Mouse (Mus musculus) 3T3-L1 (cell line): ENCODE measurements around the gene Pop7.
A peak's percentile ranks its signal among the peaks of the same experiment; 100 is the strongest.

ENCODE experiments used
- DNase-seq: peaks from one replicate; pipeline ENCODE4 v3.0.0-alpha.2; 2015; ENCODE audit warnings: low read depth, low spot score

Pop7 gene

DNA sequence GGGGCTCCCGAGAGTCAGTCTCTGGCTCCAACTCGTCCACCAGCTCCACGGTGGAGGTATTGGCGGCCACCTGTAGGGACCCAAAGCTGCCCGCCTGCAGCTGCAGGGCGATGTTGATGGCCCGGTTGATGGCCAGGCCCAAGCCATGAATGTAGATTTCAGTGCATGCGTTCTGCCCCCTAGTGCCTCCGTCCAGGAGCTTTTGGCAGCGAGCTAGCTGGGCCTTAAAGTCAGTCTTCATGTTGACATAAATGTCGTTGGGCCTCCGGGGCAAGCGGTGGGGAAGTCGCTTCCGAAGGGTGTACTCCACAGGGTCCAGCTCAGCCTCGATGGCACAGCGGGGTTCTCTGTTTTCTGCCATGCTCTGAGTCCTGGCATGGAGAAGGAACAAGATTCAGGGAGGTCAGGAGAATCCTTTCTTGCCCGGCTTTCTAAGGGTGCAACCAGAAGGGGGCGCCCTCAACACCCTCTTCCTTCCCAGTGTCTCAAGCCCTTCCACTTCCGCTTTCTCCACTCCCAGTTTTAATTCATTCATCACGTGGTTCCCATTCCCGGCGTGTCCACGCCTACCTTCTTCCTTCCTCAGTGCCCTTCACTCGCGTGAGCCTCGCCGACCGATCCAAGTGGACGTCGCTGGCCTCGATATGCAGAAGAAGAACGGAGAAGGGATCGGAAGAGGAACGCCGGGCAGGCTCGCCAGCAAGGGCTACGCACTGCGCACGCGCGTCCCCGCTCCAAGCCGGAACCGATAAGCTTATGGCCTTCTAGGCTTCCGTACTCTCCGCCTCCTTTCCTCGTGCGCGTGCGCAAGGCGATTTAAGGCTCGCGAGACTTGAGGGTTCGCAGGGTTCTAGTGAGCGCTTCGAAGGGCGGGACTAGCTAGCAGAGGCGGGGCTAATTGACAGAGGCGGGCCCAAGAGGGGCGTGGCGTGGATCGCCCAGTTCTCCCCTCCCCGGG lies at the start of gene Pop7:
Gene Pop7, minus strand, starts transcription at position 810 of the 958 bp plus-strand sequence.
- DNase-seq, result peak; percentile 100

GRCm38 (mm10) chr5:137551119-137551518 lies 48.8 kb upstream of the Pop7 start:
- peak; percentile 52 for DNase-seq

- peak; percentile 72 for DNase-seq
Measured at GRCm38 (mm10) chr5:137549840-137550239, 47.5 kb upstream of the Pop7 start.

DNA sequence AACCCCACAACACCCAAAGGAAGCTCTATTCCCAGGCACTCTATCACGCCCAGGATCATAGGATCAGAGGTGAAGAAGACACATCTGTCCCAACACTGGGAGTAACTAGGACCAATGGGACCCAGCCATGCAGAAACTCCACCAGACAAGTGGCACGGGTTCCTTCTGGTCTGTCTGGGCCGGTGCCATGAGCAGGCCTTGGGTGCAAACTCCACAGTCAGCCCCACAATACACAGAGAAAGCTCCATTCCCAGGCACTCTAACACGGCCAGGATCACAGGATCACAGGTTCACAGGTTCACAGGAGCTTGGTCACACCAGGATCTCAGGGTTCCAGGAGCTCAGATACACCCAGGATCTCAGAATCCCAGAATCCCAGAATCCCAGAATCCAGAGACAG lies 43.3 kb upstream of the Pop7 start:
- no peak for DNase-seq

DNA sequence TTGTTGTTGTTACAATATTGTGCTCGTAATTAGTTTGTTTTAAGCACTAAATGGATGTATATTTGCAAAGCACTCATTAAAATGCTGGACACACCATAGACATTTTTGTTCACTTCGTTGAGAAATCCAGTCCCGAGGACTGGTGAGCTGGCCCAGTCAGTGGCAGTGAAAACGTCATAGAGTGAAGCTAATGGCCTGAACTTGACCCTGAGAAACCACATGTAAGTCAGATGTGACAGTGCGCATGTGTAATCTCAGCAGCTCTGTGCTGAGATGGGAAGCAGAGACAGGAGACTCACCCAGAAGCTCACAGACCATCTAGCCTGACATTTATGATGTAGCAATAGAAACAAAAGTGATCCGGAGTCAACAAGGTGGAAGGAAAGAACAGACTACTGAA lies 42.6 kb upstream of the Pop7 start:
- peak; percentile 56 for DNase-seq

GRCm38 (mm10) chr5:137541768-137542540 lies 39.6 kb upstream of the Pop7 start:
- no peak for DNase-seq

GRCm38 (mm10) chr5:137540991-137541390 lies 38.7 kb upstream of the Pop7 start:
- DNase-seq, result no peak

DNA sequence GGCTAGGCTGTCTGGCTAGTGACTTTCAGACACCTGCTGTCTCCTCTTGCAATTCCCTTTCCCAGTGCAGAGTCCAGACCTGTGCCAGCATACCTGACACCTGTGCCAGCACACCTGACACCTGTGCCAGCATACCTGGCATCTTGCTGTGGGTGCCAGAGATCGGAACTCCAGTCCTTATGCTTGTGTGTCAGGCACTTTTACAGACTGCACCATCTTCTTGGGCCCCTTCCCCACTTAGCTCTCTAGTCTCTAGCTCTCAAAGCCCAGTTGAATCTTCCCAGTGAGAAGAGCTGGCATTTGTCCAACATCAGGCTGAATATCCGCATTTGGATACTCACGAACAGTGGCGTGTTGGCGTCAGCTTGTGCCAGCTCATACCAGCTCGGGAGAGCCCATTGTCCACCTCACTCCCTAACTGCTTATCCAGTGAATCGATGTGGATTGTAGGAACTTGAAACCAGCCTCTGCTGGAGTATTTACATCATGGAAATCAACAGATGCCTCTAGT lies 37.0 kb upstream of the Pop7 start:
- no peak for DNase-seq

- no peak for DNase-seq
Measured at GRCm38 (mm10) chr5:137537461-137537860, 35.1 kb upstream of the Pop7 start.

DNA sequence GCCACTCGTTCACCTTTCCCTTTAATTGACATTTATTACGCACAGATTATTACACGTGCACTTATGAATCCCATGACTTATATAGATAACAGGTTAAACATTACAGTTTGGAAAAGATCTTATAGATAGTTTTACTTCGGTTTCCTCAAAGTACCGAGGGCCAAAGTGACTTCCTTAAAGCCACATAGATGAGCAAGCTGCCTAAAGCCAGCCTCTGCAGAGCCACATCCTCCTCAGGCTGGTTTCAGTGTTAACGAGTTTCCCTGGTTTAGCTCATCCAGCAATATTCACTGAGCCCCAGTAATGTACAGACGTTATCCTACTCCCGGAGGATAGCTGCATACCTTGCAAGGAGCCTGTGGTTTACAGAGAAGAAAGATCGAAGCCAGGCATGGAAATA lies 33.0 kb upstream of the Pop7 start:
- DNase-seq, result no peak

- DNase-seq, result no peak
Measured at GRCm38 (mm10) chr5:137534762-137535161, 32.4 kb upstream of the Pop7 start.

- DNase-seq, result peak; percentile 99
Measured at GRCm38 (mm10) chr5:137533117-137533827, 31.0 kb upstream of the Pop7 start, which contains the start of the genes Epo and Gnb2. Epo (minus strand) TSS chr5:137533242. Gnb2 (minus strand) TSS chr5:137533510.

DNA sequence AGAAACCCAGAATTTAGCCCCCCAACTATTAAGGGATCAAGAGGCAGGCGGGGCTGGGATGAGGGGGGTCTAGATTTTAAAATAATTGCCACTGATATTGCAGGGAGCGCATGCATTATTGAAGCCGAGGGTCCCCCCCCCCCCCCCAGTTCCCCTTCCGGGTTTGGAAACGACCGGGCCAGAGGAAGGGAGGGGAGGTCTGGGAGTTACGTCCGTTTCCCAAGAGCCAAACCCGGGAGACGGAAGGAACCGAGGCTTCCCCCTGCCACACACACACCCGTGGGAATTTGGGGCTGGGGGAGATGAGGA lies 30.4 kb upstream of the Pop7 start:
- DNase-seq, result no peak

- DNase-seq, result peak; percentile 58
Measured at GRCm38 (mm10) chr5:137532131-137532807, 30.0 kb upstream of the Pop7 start.

DNA sequence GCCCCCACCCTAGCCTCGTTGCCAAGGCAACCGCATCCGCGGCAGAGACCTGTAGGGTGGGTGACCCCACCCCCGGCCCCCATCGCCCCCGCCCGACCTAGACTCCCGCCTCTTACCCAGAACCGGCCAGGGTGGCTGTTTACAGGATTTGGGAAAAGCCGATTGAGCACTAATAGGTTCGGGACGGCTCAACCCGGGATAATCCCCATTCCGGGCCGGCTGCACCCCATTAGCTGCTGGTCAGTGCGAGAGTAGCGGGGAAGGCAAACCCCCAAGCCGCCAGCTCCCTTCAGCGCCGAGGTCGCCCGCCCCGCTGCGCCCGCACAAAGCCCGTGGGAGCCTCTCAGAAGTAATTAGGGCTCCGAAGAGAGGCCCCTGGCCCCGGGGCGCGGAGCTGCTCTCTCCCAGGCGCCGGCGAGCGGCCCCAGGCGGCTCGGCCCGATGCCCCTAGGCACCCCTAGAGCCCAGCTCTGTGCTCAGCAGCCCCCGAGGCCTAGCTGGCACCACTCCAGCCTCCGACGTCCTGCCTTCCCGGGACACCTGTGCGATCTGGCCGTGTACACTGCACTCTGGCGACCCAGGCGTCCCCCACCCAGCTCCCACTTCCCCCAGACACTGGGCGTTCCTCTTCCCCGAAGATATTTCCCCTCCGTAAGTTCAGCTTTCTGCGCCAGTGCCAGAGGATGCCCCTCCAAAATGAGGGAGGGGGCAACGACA lies 29.3 kb upstream of the Pop7 start:
- DNase-seq, result peak; percentile 56

DNA sequence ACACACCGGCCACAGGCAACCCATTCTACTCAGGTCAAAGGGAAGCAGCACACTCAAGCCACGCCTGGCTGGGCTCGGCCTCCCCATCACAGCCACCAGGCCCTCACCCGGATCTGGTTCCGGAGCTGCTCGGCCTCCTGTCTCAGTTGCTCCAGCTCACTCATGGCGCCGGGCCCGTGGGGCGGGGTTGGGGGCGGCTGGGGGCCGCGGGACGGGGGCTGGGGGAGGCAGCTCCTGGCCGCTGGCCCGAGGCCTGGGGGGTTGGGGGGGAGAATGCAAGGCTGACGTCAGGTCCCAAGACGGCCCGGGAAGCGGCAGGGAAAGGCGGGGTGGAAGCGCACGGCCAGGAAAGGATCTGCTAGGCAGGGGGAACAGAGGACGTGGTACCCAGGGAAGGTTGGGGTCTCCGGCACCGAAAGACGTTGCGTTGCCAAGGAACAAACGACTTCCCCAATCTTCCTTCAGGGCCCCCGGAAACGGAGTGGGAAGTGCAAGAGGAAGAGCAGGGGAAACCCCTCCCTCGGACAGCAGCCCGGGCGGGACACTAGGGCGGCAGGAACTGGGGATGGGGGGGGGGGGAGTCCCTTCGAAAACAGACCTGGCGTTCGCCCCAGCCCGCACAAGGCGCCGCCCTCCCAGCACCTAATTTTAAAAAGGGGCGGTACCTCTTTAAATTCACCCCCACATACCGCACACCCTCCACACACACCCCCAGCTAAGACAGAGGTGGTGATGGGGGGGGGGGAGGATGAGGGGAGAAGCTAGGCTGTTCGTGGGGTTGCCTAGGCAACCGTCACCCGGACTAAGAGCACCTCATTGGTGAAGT lies 28.5 kb upstream of the Pop7 start:
- DNase-seq, result peak; percentile 86

DNA sequence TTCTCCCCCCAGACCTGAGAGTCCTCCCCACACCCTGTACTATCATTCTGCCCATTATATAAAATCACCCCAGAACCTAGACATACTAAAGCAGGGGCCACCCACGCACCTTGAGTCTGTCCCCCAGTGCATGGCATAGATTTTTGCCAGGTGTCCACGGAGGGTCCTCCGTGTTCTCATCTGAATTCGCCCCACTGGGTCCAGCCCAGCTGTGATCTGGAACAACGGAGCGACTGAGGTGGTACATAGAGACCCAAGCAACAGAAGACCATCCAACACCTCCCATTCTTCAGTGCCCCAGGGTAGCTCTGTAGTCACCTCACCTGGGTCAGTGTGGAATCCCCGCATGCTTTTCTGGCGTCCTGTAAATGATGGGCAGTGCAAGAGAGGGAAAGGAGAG lies 27.8 kb upstream of the Pop7 start:
- DNase-seq, result no peak

DNA sequence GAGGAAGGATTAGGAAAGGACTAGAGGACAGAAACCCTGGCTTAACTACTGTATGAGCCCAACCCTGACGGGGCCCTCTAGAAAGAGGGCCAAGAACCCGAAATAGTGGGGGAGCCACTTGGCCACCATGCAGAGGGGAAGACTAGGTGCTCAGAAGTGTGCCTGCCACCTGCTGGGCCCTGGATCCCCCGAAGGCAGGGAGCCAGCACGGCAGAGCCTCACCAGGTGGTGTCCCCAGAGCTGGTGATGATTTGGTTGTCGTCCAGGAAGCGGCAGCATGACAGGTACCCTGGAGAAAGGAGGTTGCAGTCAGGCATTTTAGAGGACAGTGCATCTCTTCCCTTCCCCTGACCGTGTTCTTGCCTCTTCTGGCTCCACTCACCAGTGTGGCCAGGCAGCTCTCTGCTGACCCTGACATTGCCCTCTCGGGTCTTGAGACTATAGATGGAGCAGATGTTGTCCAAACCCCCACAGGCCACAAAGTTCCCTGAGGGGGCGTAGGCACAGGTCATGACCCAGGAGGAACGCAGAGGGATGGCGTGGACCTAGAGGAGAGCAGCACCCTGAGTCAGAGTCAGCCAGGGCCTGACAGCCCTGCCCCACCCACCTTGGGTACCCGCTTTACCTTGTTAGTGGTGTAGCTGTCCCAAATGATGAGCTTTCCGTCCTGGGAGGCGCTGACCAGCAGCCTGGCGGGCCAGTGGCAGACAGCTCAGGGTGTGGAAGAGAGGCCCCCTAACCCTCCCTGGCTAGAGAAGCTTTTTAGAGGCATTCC lies 27.1 kb upstream of the Pop7 start:
- no peak for DNase-seq
